Mouse (Mus musculus): ENCODE results near the gene Furin. TPM values are rescaled to one million over a fixed set of nuclear protein-coding genes. Genes with fewer than 3 reads are reported as not detected.
"Not testable (repeated sequence)": the region's sequence is repeated elsewhere in the genome, so short reads cannot be mapped to it uniquely, and the experiment has no call there.

Gene Furin
- polyA plus RNA-seq, 1 experiment from 2014 or later = 12.0 TPM

- Histone ChIP-seq H3K9ac (peak overlapping the region; percentile 19; the same call in 1 of the 2 replicates), H3K9me3 (no peaks in the 10 kb centered on the region), H3K4me3 (no peak overlapping the region), H3K4me1 (peaks cover 36% of the 10 kb centered on the region), H3K27ac (no peak overlapping the region), H3K27me3 (no peaks in the 10 kb centered on the region), H3K4me2 (replicated peaks) (no peak overlapping the region), H3K36me3 (peaks cover 41% of the 10 kb centered on the region)
- no peak for ATAC-seq (ENCODE audit: low FRiP score, low read depth)
- 74% methylated on average over 9 of the region's 9 CpGs for WGBS
These were observed 6.4 kb downstream of the Furin start for GRCm38 (mm10) chr7:80398654-80399444.

GRCm38 (mm10) chr7:80397986-80398385 is 7.2 kb downstream of the Furin start:
- WGBS = 96% methylated on average over 9 of the region's 9 CpGs
- H3K27ac ChIP-seq = no peak overlapping the region
- 0 out of 2 replicates have a peak overlapping the region, but pooled peaks have one; percentile 5 for H3K9ac ChIP-seq
- no peak for ATAC-seq (ENCODE audit: low FRiP score, low read depth)
- H3K4me1 ChIP-seq = peaks cover 32% of the 10 kb centered on the region
- H3K9me3 ChIP-seq = no peaks in the 10 kb centered on the region
- no peak overlapping the region for H3K4me2 ChIP-seq (replicated peaks)
- peaks cover 49% of the 10 kb centered on the region for H3K36me3 ChIP-seq
- H3K4me3 ChIP-seq = no peak overlapping the region
- no peaks in the 10 kb centered on the region for H3K27me3 ChIP-seq

DNA sequence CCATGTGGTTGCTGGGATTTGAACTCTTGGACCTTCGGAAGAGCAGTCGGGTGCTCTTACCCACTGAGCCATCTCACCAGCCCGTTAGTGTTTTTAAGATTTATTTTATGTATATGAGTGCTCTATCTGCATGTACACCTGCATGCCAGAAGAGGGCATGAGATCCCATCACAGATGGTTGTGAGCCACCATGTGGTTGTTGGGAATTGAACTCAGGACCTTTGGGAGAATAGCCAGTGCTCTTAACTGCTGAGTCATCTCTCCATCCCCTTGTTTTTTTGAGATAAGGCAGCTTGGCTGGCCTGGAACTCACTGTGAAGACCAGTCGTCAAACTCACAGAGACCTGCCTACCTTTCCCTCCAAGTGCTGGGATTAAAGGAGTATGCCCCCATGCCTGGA is 8.8 kb downstream of the Furin start:
- H3K27me3 ChIP-seq; ATAC-seq (ENCODE audit: low FRiP score, low read depth); H3K27ac ChIP-seq; H3K9me3 ChIP-seq; H3K4me2 ChIP-seq (replicated peaks); H3K9ac ChIP-seq; H3K4me3 ChIP-seq: not testable (repeated sequence)
- peaks cover 65% of the 10 kb centered on the region for H3K36me3 ChIP-seq
- WGBS = 90% methylated on average over 4 of the region's 4 CpGs
- H3K4me1 ChIP-seq = peaks cover 28% of the 10 kb centered on the region

DNA sequence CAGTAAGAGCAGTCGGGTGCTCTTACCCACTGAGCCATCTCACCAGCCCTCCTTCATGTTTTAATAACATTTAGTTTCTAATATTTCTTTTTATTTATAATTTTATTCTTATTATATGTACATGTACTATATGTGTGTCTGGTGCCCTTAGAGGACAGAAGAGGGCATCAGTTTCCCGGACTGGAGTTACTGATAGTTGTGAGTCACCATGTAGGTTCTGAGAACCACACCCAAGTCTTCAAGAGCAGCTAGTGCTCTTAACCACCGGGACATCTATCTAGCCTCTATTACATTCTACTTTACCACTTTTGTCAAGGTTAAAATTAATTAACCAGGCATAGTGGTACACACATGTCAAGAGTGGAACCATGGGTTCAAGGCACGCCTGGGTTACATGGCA is 10.6 kb downstream of the Furin start:
- Histone ChIP-seq H3K36me3 (peaks cover 83% of the 10 kb centered on the region), H3K9me3 (no peaks in the 10 kb centered on the region), H3K27me3 (no peaks in the 10 kb centered on the region), H3K4me3 (no peak overlapping the region), H3K4me2 (replicated peaks) (no peak overlapping the region), H3K4me1 (peaks cover 10% of the 10 kb centered on the region), H3K9ac (no peak overlapping the region), H3K27ac (no peak overlapping the region)
- WGBS = 92% methylated on average over 4 of the region's 4 CpGs
- no peak for ATAC-seq (ENCODE audit: low FRiP score, low read depth)

DNA sequence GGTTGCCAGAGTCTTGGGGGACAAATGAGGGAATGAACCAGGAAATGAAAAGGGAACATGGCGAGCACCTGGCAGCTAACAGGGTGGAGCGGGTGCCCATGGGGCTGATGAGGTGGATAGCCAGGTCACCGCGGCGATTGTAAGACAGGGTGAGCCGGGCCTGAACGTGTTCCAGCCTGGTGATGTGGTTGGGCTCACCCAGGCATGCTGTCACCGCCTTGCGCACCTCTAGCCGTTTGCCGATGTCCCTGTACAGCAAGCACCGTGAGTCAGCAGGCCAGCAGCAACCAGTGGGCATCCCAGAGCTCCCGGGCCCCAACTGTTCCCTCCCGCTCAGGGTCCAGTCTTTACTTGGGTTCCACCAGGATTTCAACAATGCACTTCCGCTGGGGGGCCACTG is 13.1 kb downstream of the Furin start:
- H3K4me1 ChIP-seq = peaks cover 19% of the 10 kb centered on the region
- no peak overlapping the region for H3K4me3 ChIP-seq
- H3K36me3 ChIP-seq = peaks cover 75% of the 10 kb centered on the region
- H3K27me3 ChIP-seq = no peaks in the 10 kb centered on the region
- no peak for ATAC-seq (ENCODE audit: low FRiP score, low read depth)
- H3K27ac ChIP-seq = no peak overlapping the region
- no peaks in the 10 kb centered on the region for H3K9me3 ChIP-seq
- no peak overlapping the region for H3K4me2 ChIP-seq (replicated peaks)
- 93% methylated on average over 15 of the region's 15 CpGs for WGBS
- H3K9ac ChIP-seq = no peak overlapping the region

DNA sequence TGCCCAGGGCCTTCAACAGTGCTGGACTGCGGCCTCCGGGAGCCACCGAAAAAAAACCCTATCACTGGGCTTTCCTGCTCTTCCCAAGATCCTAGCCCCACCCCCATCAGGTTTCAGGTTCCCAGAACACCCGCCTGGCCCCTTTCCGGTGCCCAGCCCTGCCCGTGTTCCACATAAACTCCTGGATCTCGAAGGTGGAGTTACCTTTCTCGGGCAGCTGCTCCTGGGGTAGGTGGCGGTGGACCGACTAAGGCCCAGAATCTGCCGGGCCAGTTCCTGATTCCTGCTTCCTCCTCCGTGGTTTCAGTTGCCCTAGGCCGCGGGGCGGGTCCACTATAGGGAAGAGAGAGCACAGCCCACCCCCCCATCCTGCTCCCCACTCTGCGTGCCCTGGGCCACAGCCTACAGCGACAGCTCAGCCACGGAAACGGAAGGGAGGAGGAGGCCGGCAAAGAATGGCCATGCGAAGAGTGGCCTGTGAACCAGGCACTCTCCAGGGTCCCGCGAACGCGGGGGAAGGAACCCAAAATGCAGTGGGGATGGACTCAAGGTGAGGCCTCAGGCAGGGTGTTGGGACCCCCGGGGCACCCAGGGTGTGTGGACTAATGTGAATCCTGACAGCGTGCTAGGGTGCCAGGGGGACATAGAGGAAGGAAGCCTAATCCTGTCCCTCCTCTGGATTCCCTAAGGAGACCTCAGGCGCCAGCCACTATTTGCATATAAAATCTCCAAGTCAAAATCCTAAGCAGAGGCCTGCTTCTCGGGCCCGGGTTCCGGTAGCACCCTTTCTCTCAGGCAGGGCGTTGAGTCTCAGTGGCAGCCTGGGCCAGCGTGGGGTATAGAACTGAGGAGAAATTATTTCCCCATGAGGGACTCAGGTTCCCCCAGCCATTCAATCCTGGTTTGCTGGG is 17.3 kb downstream of the Furin start, which contains the start of gene Fes:
Gene Fes, minus strand, starts transcription at position 314 of the 911 bp plus-strand sequence.
- peaks cover 42% of the 10 kb centered on the region for H3K36me3 ChIP-seq
- 6% methylated on average over 33 of the region's 33 CpGs for WGBS
- peak within 1 kb of the TSS; percentile 44 for H3K4me3 ChIP-seq
- peak within 1 kb of the TSS; percentile 72 for H3K4me2 ChIP-seq (replicated peaks)
- no peaks in the 10 kb centered on the region for H3K9me3 ChIP-seq
- ATAC-seq (ENCODE audit: low FRiP score, low read depth) = peak; percentile 18
- H3K4me1 ChIP-seq = peaks cover 28% of the 10 kb centered on the region
- H3K27me3 ChIP-seq = no peaks in the 10 kb centered on the region
- peak within 1 kb of the TSS; percentile 72 for H3K9ac ChIP-seq
- H3K27ac ChIP-seq = peak within 1 kb of the TSS; percentile 64

- Histone ChIP-seq H3K4me3 (peak overlapping the region; percentile 44), H3K27ac (peak overlapping the region; percentile 64), H3K4me1 (peaks cover 31% of the 10 kb centered on the region), H3K9ac (peak overlapping the region; percentile 72), H3K36me3 (peaks cover 42% of the 10 kb centered on the region), H3K4me2 (replicated peaks) (peak overlapping the region; percentile 72), H3K9me3 (no peaks in the 10 kb centered on the region), H3K27me3 (peaks cover 7% of the 10 kb centered on the region; the same call in 1 of the 2 replicates)
- ATAC-seq (ENCODE audit: low FRiP score, low read depth) = peak; percentile 29; the same call in 1 of the 2 replicates
- WGBS = 40% methylated on average over 17 of the region's 17 CpGs
These were observed 18.1 kb downstream of the Furin start for GRCm38 (mm10) chr7:80387033-80387632.

- Histone ChIP-seq H3K9ac (peak overlapping the region; percentile 72), H3K4me2 (replicated peaks) (peak overlapping the region; percentile 72), H3K9me3 (no peaks in the 10 kb centered on the region), H3K27me3 (peaks cover 7% of the 10 kb centered on the region; the same call in 1 of the 2 replicates), H3K4me1 (peaks cover 31% of the 10 kb centered on the region), H3K27ac (peak overlapping the region; percentile 64; the same call in 1 of the 2 replicates), H3K36me3 (peaks cover 40% of the 10 kb centered on the region), H3K4me3 (peak overlapping the region; percentile 44)
- peak; percentile 65 for ATAC-seq (ENCODE audit: low FRiP score, low read depth)
- WGBS = 40% methylated on average over 18 of the region's 18 CpGs
These were observed 18.9 kb downstream of the Furin start for GRCm38 (mm10) chr7:80386235-80386930.

GRCm38 (mm10) chr7:80382919-80383318 is 22.3 kb downstream of the Furin start:
- H3K9me3 ChIP-seq = no peaks in the 10 kb centered on the region
- no peak for ATAC-seq (ENCODE audit: low FRiP score, low read depth)
- H3K27me3 ChIP-seq = peaks cover 7% of the 10 kb centered on the region; the same call in 1 of the 2 replicates
- no peak overlapping the region for H3K27ac ChIP-seq
- peaks cover 39% of the 10 kb centered on the region for H3K36me3 ChIP-seq
- no peak overlapping the region for H3K4me3 ChIP-seq
- H3K9ac ChIP-seq = no peak overlapping the region
- 76% methylated on average over 11 of the region's 11 CpGs for WGBS
- peaks cover 20% of the 10 kb centered on the region for H3K4me1 ChIP-seq
- no peak overlapping the region for H3K4me2 ChIP-seq (replicated peaks)

- ATAC-seq (ENCODE audit: low FRiP score, low read depth) = no peak
- 62% methylated on average over 13 of the region's 13 CpGs for WGBS
- Histone ChIP-seq H3K4me2 (replicated peaks) (no peak overlapping the region), H3K9me3 (no peaks in the 10 kb centered on the region), H3K27ac (no peak overlapping the region), H3K36me3 (peaks cover 39% of the 10 kb centered on the region), H3K9ac (no peak overlapping the region), H3K4me1 (peaks cover 3% of the 10 kb centered on the region; the same call in 1 of the 2 replicates), H3K27me3 (peaks cover 7% of the 10 kb centered on the region; the same call in 1 of the 2 replicates), H3K4me3 (no peak overlapping the region)
These were observed 25.7 kb downstream of the Furin start for GRCm38 (mm10) chr7:80379531-80379930.

DNA sequence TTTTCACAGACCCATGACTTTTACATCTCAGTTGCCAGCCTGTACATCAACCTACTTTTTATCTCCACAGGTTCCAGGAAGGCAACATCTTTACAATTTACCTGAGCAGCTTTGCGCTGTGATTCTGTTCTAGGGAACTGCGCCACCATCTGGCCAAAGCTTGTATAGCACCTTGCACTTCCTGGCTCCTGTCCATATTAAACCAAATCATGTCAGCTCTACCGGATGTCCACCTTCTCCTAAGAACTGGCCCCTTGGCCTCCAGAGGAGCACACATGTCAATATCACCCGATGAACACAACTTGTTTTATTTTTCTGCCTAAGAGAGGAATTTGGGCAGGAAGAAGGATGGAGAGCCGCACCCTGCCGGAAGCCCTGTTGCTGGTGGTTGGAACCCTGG is 27.8 kb downstream of the Furin start:
- H3K36me3 ChIP-seq = peaks cover 30% of the 10 kb centered on the region
- H3K27me3 ChIP-seq = peaks cover 4% of the 10 kb centered on the region; the same call in 1 of the 2 replicates
- no peak for ATAC-seq (ENCODE audit: low FRiP score, low read depth)
- no peak overlapping the region for H3K27ac ChIP-seq
- H3K4me1 ChIP-seq = 0 out of 2 replicates have a peak, but pooled peaks cover under 1% of the 10 kb centered on the region
- H3K4me2 ChIP-seq (replicated peaks) = no peak overlapping the region
- no peak overlapping the region for H3K4me3 ChIP-seq
- H3K9me3 ChIP-seq = no peaks in the 10 kb centered on the region
- WGBS = 37% methylated on average over 6 of the region's 6 CpGs
- no peak overlapping the region for H3K9ac ChIP-seq
